Mouse (Mus musculus): ENCODE measurements at regions not wholly inside any gene's neighbourhood (a gene's known extent, or its start where the extent isn't known, plus 50 kb on each side); places are given as distances from the start of the nearest gene placed in this dataset.

GRCm38 (mm10) chr12:12147088-12147687 is 114.8 kb upstream of the Fam49a start:
- DNase-seq, result no peak

GRCm38 (mm10) chr12:12147847-12148246 is 114.1 kb upstream of the Fam49a start:
- no peak for DNase-seq

GRCm38 (mm10) chr12:12148659-12149399 is 113.1 kb upstream of the Fam49a start:
- no peak for DNase-seq

- DNase-seq, result no peak
These were observed 97.5 kb upstream of the Fam49a start for GRCm38 (mm10) chr12:12164411-12164810.

GRCm38 (mm10) chr12:12170581-12170980 is 91.4 kb upstream of the Fam49a start:
- no peak for DNase-seq

GRCm38 (mm10) chr12:12172087-12172823 is 89.7 kb upstream of the Fam49a start:
- no peak for DNase-seq

- peak; percentile 76 for DNase-seq
These were observed 85.3 kb upstream of the Fam49a start for GRCm38 (mm10) chr12:12176331-12177263.

GRCm38 (mm10) chr12:12177264-12178043 is 84.5 kb upstream of the Fam49a start:
- no peak for DNase-seq

GRCm38 (mm10) chr12:12178391-12178790 is 83.5 kb upstream of the Fam49a start:
- no peak for DNase-seq

GRCm38 (mm10) chr12:12179292-12179865 is 82.6 kb upstream of the Fam49a start:
- no peak for DNase-seq

GRCm38 (mm10) chr12:12180986-12181385 is 81.0 kb upstream of the Fam49a start:
- DNase-seq, result no peak

- DNase-seq, result peak; percentile 21
These were observed 80.3 kb upstream of the Fam49a start for GRCm38 (mm10) chr12:12181686-12182085.

GRCm38 (mm10) chr12:12186353-12186752 is 75.6 kb upstream of the Fam49a start:
- no peak for DNase-seq

- no peak for DNase-seq
These were observed 66.9 kb upstream of the Fam49a start for GRCm38 (mm10) chr12:12195066-12195465.

- DNase-seq, result no peak
These were observed 65.3 kb upstream of the Fam49a start for GRCm38 (mm10) chr12:12196627-12197026.

GRCm38 (mm10) chr12:12208216-12208615 is 53.7 kb upstream of the Fam49a start:
- no peak for DNase-seq
